Mouse (Mus musculus) WW6 (cell line): ENCODE results near the gene Creld1.

ENCODE experiments used
- DNase-seq: peaks from one replicate; pipeline ENCODE4 v3.0.0-alpha.2; 2013; ENCODE audit warnings: low read depth, low spot score

The Creld1 gene

GRCm38 (mm10) chr6:113483100-113483615, at the start of gene Creld1:
Gene Creld1, plus strand, starts transcription at chr6:113483297.
- DNase-seq, result peak; percentile 100

- DNase-seq, result no peak
These were observed 49.4 kb upstream of the Creld1 start for GRCm38 (mm10) chr6:113433661-113434060.

DNA sequence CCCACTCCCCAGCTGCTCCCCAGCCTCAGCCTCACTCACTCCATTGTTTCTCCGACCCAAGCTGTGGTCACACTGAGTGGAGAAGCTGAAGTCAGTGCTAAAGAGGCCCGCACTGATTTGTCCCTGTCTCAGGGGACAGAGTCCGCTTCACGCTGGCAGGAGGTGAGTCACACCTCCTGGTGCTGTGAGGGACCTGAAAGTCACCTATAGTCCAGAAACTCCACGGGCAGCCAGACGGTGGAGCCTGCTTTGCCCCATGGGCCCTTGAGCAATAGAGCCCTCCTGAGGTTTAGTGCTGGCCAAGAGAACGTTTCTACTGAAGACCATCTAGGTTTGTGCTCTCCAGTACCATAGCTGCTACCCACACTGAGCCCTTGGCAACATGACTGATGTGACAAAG, 48.4 kb upstream of the Creld1 start:
- no peak for DNase-seq

DNA sequence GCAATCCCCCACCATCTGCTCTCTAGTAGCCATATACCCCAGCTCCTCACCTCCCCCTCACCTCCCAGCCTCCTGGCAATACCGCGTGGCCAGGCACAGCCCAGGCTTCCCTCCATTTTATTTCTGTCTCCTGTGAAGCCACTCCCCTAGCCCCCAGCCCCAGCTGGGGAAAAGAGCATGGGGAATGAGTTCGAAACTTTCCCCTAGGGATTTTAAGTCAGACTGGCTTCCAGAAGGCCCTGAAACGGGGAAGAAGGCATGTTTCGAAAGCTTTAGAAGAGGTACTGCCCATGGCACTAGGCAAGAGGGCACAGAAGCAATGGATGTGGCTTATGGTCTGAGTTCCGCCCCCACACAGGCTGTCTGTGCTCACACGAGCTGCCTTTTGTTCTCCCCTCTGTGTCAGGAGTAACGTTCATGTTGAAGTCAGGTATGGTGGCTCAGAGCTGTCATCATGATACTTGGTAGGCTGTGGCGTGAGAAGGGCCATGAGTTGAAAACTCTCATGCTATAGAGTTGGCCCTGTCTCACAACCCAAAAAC, 47.4 kb upstream of the Creld1 start, which contains the start of gene Cidec:
TSS of gene Cidec (minus strand) at position 97 of the 542 bp plus-strand sequence.
- no peak for DNase-seq

- DNase-seq, result no peak
These were observed 46.0 kb upstream of the Creld1 start for GRCm38 (mm10) chr6:113437135-113437534.

GRCm38 (mm10) chr6:113438721-113439430, 44.2 kb upstream of the Creld1 start:
- no peak for DNase-seq

- DNase-seq, result no peak
These were observed 42.4 kb upstream of the Creld1 start for GRCm38 (mm10) chr6:113440686-113441085.

- DNase-seq, result peak; percentile 74
These were observed 41.9 kb upstream of the Creld1 start for GRCm38 (mm10) chr6:113441147-113441680.

DNA sequence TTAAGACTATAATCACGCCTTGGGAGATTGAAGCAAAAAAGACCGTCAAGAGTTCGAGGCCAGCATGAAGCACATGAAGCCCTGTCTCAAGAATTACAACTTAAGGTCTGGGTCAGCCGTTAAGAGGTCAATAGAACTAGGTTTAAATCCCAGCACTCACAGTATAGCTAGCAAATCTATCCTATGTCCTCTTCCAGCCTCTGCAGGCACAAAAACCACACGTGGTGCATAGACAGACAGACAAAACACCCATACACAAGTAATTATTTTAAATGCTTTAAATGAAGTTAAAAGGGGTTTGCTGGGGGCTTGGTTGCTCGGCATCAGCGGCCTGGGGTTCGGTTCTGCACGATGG, 41.0 kb upstream of the Creld1 start:
- DNase-seq, result no peak

DNA sequence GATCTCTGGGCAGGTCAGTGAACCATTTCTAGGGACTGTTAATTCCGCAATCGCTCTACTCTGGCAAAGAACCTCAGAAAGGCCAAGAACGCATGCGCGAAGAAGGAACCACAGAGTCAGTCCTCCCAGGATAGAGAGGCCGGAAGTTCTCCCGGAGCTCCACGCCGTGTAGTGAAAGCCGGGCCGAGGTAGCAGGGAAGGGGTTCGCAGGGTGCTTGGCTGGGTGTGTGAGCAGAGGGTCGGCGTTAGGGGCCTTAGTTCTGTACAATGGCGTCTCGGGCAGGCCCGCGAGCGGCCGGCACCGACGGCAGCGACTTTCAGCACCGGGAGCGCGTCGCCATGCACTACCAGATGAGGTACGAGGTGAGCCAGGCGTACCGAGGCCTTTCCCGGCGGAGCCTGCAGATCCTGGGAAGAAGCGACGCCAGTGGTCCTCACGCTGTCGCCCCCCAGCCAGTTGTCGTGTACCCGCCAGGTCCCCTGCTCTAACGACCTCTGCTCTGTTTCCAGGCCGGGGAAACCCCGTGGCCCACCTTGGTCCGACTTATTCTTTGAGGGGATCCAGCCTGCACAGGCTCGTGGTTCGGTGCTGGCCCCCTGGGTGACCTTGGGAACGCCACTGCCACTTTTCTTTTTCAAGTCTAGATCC, 40.5 kb upstream of the Creld1 start, which contains the start of gene Jagn1:
TSS of gene Jagn1 (plus strand) at position 128 of the 649 bp plus-strand sequence.
- DNase-seq, result peak; percentile 91

- peak; percentile 47 for DNase-seq
These were observed 40.0 kb upstream of the Creld1 start for GRCm38 (mm10) chr6:113443091-113443490.

DNA sequence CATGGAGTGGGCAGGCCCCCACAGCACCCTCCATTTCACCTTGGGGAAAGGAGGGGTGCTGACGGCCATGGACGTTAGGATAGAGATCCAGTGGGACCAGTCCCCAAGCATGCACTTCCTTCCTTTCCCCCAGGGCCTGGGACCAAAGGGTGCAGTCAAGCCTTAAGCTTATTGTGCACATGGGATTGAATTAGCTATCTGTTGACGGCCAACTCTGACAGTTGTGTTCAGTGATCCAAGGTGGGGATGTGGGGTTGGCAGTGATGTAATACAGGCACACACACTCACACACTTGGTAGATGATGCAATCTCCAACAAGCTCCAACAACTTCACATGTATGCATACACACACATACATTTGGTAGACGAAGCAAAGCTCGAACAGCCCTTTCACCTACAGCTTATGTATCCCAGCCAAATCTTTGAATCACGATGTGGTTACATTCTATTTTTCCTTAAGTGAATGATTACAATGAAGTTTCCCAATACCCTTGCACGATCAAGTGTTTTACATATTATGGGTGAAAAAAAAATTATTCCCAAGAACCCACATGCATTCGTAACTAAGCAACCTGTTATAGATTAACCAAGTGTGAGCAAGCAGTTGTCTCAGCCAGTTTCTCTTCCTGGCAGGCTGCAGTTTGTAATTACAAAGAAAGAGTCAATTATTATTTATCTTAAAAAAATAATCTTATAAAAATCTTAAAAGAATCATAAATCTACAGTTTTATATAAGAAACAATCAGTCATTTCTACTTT, 38.7 kb upstream of the Creld1 start:
- no peak for DNase-seq

DNA sequence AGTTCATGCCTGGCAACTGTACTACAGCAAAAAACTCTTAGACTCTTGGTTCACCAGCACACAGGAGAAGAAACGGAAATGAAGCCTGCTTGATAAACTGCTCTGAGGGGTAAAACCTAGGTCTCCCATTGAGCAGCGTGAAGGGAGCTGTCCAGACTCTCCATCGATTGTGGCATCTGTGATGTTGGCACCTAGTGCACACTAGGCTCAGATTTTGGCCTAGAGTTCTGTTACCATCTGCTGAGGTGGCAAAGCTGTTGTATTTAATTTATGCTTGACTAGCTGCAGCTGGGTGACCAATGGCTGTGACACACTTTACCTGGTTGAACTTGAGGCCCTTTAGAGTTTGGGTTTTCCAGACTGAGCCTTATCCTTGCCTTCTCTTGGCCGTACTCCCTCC, 35.5 kb upstream of the Creld1 start:
- no peak for DNase-seq

- DNase-seq, result no peak
These were observed 31.3 kb upstream of the Creld1 start for GRCm38 (mm10) chr6:113451839-113452238.

- no peak for DNase-seq
These were observed 28.1 kb upstream of the Creld1 start for GRCm38 (mm10) chr6:113455007-113455406.

DNA sequence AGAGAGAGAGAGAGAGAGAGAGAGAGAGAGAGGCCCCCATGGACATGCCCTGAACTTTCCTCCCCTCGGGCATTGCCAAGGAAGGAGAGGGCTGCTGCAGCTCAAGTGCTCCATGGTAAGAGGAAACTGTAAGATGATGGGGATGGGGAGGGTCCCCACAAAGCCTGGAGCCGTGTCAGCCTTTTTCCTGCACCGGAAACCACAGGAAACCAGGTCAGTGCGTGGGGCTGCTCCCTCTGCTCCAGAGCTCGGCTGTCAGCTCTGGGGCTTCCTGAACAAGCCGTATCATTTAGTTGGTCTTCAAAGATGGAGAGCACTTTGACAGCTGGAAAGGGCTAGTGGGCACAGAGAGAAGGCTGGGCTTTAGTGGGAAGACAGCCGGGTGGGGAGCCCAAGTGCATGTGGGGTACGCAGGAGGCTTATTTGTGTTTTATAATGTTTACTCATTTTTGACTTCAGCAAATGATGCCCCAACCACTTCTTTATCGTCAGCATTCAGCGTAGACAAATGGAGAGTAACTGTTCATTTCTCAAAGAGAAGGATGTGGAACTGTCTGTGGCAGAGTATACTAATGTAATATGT, 25.1 kb upstream of the Creld1 start, which contains the start of gene Il17re:
TSS of gene Il17re (plus strand) at position 533 of the 583 bp plus-strand sequence.
- DNase-seq, result no peak

GRCm38 (mm10) chr6:113458635-113459034, 24.5 kb upstream of the Creld1 start:
- DNase-seq, result no peak

GRCm38 (mm10) chr6:113464040-113464439, 19.1 kb upstream of the Creld1 start:
- DNase-seq, result no peak

GRCm38 (mm10) chr6:113465602-113466001, 17.5 kb upstream of the Creld1 start:
- DNase-seq, result no peak

- no peak for DNase-seq
These were observed 14.6 kb upstream of the Creld1 start for GRCm38 (mm10) chr6:113468512-113468911.

- peak; percentile 82 for DNase-seq
These were observed 14.1 kb upstream of the Creld1 start for GRCm38 (mm10) chr6:113469021-113469420.
